Mouse (Mus musculus): ENCODE measurements around the gene Prr13.

The Prr13 gene

GRCm38 (mm10) chr15:102505770-102506463 lies 47.1 kb downstream of the Prr13 start:
- DNase-seq: no peak

- DNase-seq: no peak
Observed at GRCm38 (mm10) chr15:102506464-102506830, 47.6 kb downstream of the Prr13 start.

GRCm38 (mm10) chr15:102506864-102507263 lies 48.0 kb downstream of the Prr13 start:
- DNase-seq: no peak

- no peak for DNase-seq
Observed at GRCm38 (mm10) chr15:102507561-102507960, 48.7 kb downstream of the Prr13 start.

GRCm38 (mm10) chr15:102508336-102508735 lies 49.5 kb downstream of the Prr13 start:
- DNase-seq: no peak

- no peak for DNase-seq
Observed at GRCm38 (mm10) chr15:102510110-102510509, 51.3 kb downstream of the Prr13 start.

GRCm38 (mm10) chr15:102510590-102511284 lies 51.9 kb downstream of the Prr13 start:
- peak; percentile 92 for DNase-seq

GRCm38 (mm10) chr15:102511285-102511833 lies 52.5 kb downstream of the Prr13 start:
- no peak for DNase-seq

- DNase-seq: no peak
Observed at GRCm38 (mm10) chr15:102512010-102512409, 53.2 kb downstream of the Prr13 start.

Data from layer of hippocampus, adult 9-11 months (tissue).